Comparison of ENCODE assay signal across 32 mouse cellular contexts in the genomic region with DNA sequence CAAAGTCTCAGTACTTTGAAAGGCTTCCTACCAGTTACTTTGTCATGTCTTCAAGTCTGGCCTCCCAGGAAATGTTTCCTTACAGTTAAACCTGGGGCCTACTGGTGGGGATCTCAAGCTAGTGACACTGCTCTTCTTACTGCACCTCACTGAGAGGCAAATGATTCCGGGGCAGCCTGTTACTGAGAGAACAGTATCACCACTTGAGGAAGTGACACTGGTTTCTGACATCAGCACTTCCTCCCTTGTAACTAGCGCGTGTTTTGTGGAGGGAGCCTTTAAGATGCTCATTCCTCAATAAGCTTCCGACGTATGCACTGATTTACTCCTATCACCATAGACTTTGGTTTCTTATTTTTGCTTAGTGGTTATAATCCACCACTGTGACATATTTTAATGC. TPM values are rescaled to one million over a fixed set of nuclear protein-coding genes. Genes with fewer than 3 reads are reported as not detected.
DNase-seq lines count a peak whose midpoint lies in the region; ATAC-seq lines count a peak whose summit lies in the region.
"Had no signal": no experiment of that assay in that cellular context is flagged by ENCODE, and none has a peak within 500 bp of the region (broad histone marks: within the 10 kb centered on the region; RNA-seq: fewer than 3 reads in every experiment).

No protein-coding gene starts in this region.

- no peak overlapping the region for H3K9ac ChIP-seq in hindbrain, embryonic 11.5 days (ENCODE audit: low read depth, low read length)
- H3K9ac ChIP-seq: embryonic facial prominence, embryonic 15.5 days; forebrain, embryonic 12.5 days; forebrain, postnatal 0 days; heart, embryonic 15.5 days; hindbrain, embryonic 12.5 days; intestine, embryonic 15.5 days; liver, embryonic 13.5 days; midbrain, embryonic 12.5 days; neural tube, embryonic 12.5 days had no signal

- ATAC-seq in granulocyte monocyte progenitor cell, adult 5-6 weeks (replicated peaks; ENCODE audit: poor library complexity, severe bottlenecking), result peak; percentile 52
- no peak for ATAC-seq in hindbrain, embryonic 11.5 days (ENCODE audit: low FRiP score)
- ATAC-seq: forebrain, postnatal 0 days; hindbrain, postnatal 0 days; intestine, embryonic 15.5 days had no signal

- peak; percentile 33 to 35 for DNase-seq in spleen, postnatal 36 days (ENCODE audit: low spot score in 2 of 2)
- DNase-seq in spleen, postnatal 14 days (ENCODE audit: low spot score in 2 of 2), result no peak
- DNase-seq in natural killer cell, adult 2 months (ENCODE audit: low spot score in 2 of 2), result peak; percentile 24 to 27
- no peak for DNase-seq in hindbrain, embryonic 11.5 days (ENCODE audit: low spot score)
- no peak for DNase-seq in kidney, postnatal 4 days
- DNase-seq in cerebellum, postnatal 25 days, result no peak
- DNase-seq: adrenal gland, adult 8-10 months; cerebellum, adult 11 months; cerebellum, adult 9-11 months; forebrain, postnatal 0 days; kidney, adult 2 months; kidney, postnatal 36 days; left cerebral cortex, postnatal 4 days; liver, embryonic 13.5 days; lung, adult 2 months; lung, postnatal 14 days; right cerebral cortex, postnatal 14 days; thymus, adult 2 months; thymus, postnatal 36 days had no signal

- no peak overlapping the region for H3K4me3 ChIP-seq in hindbrain, embryonic 11.5 days (ENCODE audit: low read depth, low read length)
- H3K4me3 ChIP-seq: embryonic facial prominence, embryonic 10.5 days; embryonic facial prominence, embryonic 15.5 days; forebrain, embryonic 12.5 days; heart, embryonic 15.5 days; hindbrain, embryonic 12.5 days; intestine, embryonic 15.5 days; liver, embryonic 13.5 days; megakaryocyte, embryonic 14.5 days; midbrain, embryonic 12.5 days; neural tube, embryonic 12.5 days had no signal

- H3K4me1 ChIP-seq in hindbrain, embryonic 11.5 days (replicated peaks; ENCODE audit: control insufficient read depth, insufficient read depth, low read length), result no peaks in the 10 kb centered on the region
- H3K4me1 ChIP-seq: embryonic facial prominence, embryonic 10.5 days; embryonic facial prominence, embryonic 15.5 days; forebrain, embryonic 12.5 days; heart, embryonic 15.5 days; hindbrain, embryonic 12.5 days; intestine, embryonic 15.5 days; liver, embryonic 13.5 days; midbrain, embryonic 12.5 days; neural tube, embryonic 12.5 days had no signal

- H3K9me3 ChIP-seq in hindbrain, embryonic 11.5 days (ENCODE audit: control insufficient read depth, low read length), result no peaks in the 10 kb centered on the region
- H3K9me3 ChIP-seq: embryonic facial prominence, embryonic 10.5 days; embryonic facial prominence, embryonic 15.5 days; forebrain, embryonic 12.5 days; G1E; heart, embryonic 15.5 days; hindbrain, embryonic 12.5 days; intestine, embryonic 15.5 days; liver, embryonic 13.5 days; megakaryocyte, embryonic 14.5 days; midbrain, embryonic 12.5 days; neural tube, embryonic 12.5 days had no signal

- H3K4me2 ChIP-seq in hindbrain, embryonic 11.5 days (replicated peaks; ENCODE audit: low read depth, low read length), result no peak overlapping the region
- H3K4me2 ChIP-seq: embryonic facial prominence, embryonic 15.5 days; forebrain, embryonic 12.5 days; heart, embryonic 15.5 days; hindbrain, embryonic 12.5 days; intestine, embryonic 15.5 days; liver, embryonic 13.5 days; midbrain, embryonic 12.5 days; neural tube, embryonic 12.5 days had no signal

- no peak overlapping the region for H3K27ac ChIP-seq in hindbrain, embryonic 11.5 days (ENCODE audit: low read depth, low read length)
- H3K27ac ChIP-seq: embryonic facial prominence, embryonic 10.5 days; embryonic facial prominence, embryonic 15.5 days; forebrain, embryonic 12.5 days; heart, embryonic 15.5 days; hindbrain, embryonic 12.5 days; hindbrain, postnatal 0 days; intestine, embryonic 15.5 days; liver, embryonic 13.5 days; midbrain, embryonic 12.5 days; neural tube, embryonic 12.5 days; stomach, postnatal 0 days had no signal

- H3K27me3 ChIP-seq in hindbrain, embryonic 11.5 days (ENCODE audit: control insufficient read depth, insufficient read depth, low read length), result no peaks in the 10 kb centered on the region
- H3K27me3 ChIP-seq: embryonic facial prominence, embryonic 15.5 days; forebrain, embryonic 12.5 days; heart, embryonic 15.5 days; hindbrain, embryonic 12.5 days; intestine, embryonic 15.5 days; liver, embryonic 13.5 days; megakaryocyte, embryonic 14.5 days; midbrain, embryonic 12.5 days; neural tube, embryonic 12.5 days had no signal

- 0 out of 2 replicates have a peak, but pooled peaks cover 2% of the 10 kb centered on the region for H3K36me3 ChIP-seq in hindbrain, embryonic 11.5 days (ENCODE audit: control insufficient read depth, insufficient read depth, low read length)

- 94% methylated on average over 5 of the region's 5 CpGs for WGBS in hindbrain, embryonic 11.5 days

RNA-seq across cellular contexts. Expression of gene Srbd1, which starts 16.8 kb away (rescaled TPM):
- 26.7 and 30.1 TPM in 2 replicates for total RNA-seq in granulocyte monocyte progenitor cell, adult 5-6 weeks (2014; fragmentation: Nextera tagmentation)
- total RNA-seq in granulocyte monocyte progenitor cell, adult 5-6 weeks (2017), result 28.4 and 33.3 TPM in 2 replicates
- 10.3 and 12.6 TPM in 2 replicates for polyA plus RNA-seq in hindbrain, embryonic 11.5 days (2014; fragmentation: Nextera tagmentation; extraction: Ambion mirVana)

RNA-seq across cellular contexts. Expression of gene Prkce, which starts 39.4 kb away (rescaled TPM):
- total RNA-seq in granulocyte monocyte progenitor cell, adult 5-6 weeks (2014; fragmentation: Nextera tagmentation), result 4.0 and 5.9 TPM in 2 replicates
- 2.0 and 2.3 TPM in 2 replicates for total RNA-seq in granulocyte monocyte progenitor cell, adult 5-6 weeks (2017)
- polyA plus RNA-seq in hindbrain, embryonic 11.5 days (2014; fragmentation: Nextera tagmentation; extraction: Ambion mirVana), result 7.3 and 7.4 TPM in 2 replicates

Comparison
In these comparisons a context has a peak if more than half of its experiments do, and no peak if none do; other contexts are left out.
1. DNase-seq: peak in spleen, postnatal 36 days (2 of 2) and natural killer cell, adult 2 months (2 of 2); none in spleen, postnatal 14 days (0 of 2), hindbrain, embryonic 11.5 days (single experiment), kidney, postnatal 4 days (0 of 2) and cerebellum, postnatal 25 days (0 of 2).